Mouse (Mus musculus) layer of hippocampus, postnatal 36 days (tissue): ENCODE measurements around the gene Gm10447. TPM values are rescaled to one million over a fixed set of nuclear protein-coding genes. Genes with fewer than 3 reads are reported as not detected.

Source experiments
- microRNA-seq, 2 experiments: library from miRNA; unstranded; fragments of <30 nt; microRNA quantifications; one replicate each; pipeline ENCODE4 v1.2.0; 2021
- total RNA-seq, 2 experiments: library from RNA; stranded (reverse); gene quantifications; 2 replicates each; pipeline ENCODE4 v1.2.3; 2021

Gene Gm10447
- total RNA-seq, 2 experiments from 2014 or later: 0.15 to 0.33 TPM

Small RNA genes within 50 kb of the gene (microRNA-seq; reads per million reads assigned to microRNA genes)
- gene Mir6920: 0 to 0.42 reads per million in 2 experiments

Other genes with a start within 250 kb of the Gm10447 start
- 100 to 1,000 TPM; 182 to 194 TPM for gene Hspa4, start 156.7 kb downstream of the Gm10447 start, total RNA-seq
- 10 to 100 TPM in 1 of 2 experiments, 1 to 10 TPM in 1; 9.6 to 10.7 TPM for gene Zcchc10, start 132.4 kb downstream of the Gm10447 start, total RNA-seq
- 100 to 1,000 TPM; 228 to 265 TPM for gene Aff4, start 106.3 kb downstream of the Gm10447 start, total RNA-seq
- gene Leap2, start 33.9 kb downstream of the Gm10447 start, total RNA-seq: not detected
- gene Uqcrq, start 26.3 kb downstream of the Gm10447 start, total RNA-seq: 100 to 1,000 TPM; 411 to 419 TPM
- 1 to 10 TPM in 1 of 2 experiments, under 1 TPM in 1; 1.00 to 1.0 TPM for gene Gdf9, start 26.1 kb downstream of the Gm10447 start, total RNA-seq
- gene Shroom1, start 95 bp upstream of the Gm10447 start, total RNA-seq: 1 to 10 TPM; 3.5 to 4.4 TPM
- gene Gm9837, start 13.4 kb upstream of the Gm10447 start, total RNA-seq: under 1 TPM in 1 of 2 experiments, not detected in 1; 0.56 TPM
- gene Gm9945, start 23.1 kb upstream of the Gm10447 start, total RNA-seq: 1 to 10 TPM; 2.3 TPM
- 100 to 1,000 TPM; 140 to 143 TPM for gene Sowaha, start 23.2 kb upstream of the Gm10447 start, total RNA-seq
- gene Sept8, start 62.1 kb upstream of the Gm10447 start, total RNA-seq: 100 to 1,000 TPM; 256 to 257 TPM
- gene Kif3a, start 110.3 kb upstream of the Gm10447 start, total RNA-seq: 100 to 1,000 TPM; 131 to 139 TPM
- gene Il4, start 161.6 kb upstream of the Gm10447 start, total RNA-seq: not detected
- not detected for gene Il13, start 177.6 kb upstream of the Gm10447 start, total RNA-seq